Mouse (Mus musculus) olfactory bulb, adult 2 months (tissue): Measurements from ENCODE around the gene Rgs6.

Experiments
- CTCF ChIP-seq: fragments of 200-500 bp; IDR thresholded peaks from 2 replicates; pipeline ENCODE4 v1.5.1; 2012; ENCODE audit warnings: low read depth, mild to moderate bottlenecking, low read length, moderate library complexity; ENCODE audit not compliant: insufficient read depth
- POLR2A ChIP-seq: fragments of 200-500 bp; IDR thresholded peaks from 2 replicates; pipeline ENCODE4 v1.6.1; 2012; ENCODE audit warnings: mild to moderate bottlenecking, low read depth, low read length, moderate library complexity; ENCODE audit not compliant: insufficient read depth

GRCm38 (mm10) chr12:83136460-83136859 lies 548.4 kb downstream of the Rgs6 start:
- TF ChIP-seq POLR2A (no peak), CTCF (no peak)
